Mouse (Mus musculus): ENCODE measurements around the gene Gm12253.

Gene Gm12253

DNA sequence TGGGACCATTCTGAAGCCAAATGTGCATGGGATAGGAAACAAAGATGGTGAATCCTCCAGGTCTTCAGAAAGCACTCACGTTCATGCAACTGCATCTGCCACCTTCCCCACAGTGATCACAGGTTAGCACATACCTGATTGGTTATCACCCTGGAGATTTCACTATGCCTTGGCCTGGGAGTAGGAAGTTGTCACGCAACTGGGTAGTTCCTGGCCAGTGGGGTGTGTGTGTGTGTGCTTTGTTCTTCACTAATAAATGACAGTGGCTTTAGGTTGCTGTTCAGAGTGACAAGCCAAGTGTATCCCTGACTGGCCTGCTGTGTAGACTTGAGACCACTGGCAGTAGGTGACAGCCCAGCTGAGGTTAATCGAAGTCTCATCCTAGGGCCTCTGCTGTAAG lies at the start of gene Gm12253:
Gene Gm12253, plus strand, starts transcription at position 301 of the 400 bp plus-strand sequence.
- DNase-seq = no peak

GRCm38 (mm10) chr11:58399985-58400645 lies 32.2 kb upstream of the Gm12253 start:
- no peak for DNase-seq

- no peak for DNase-seq
These were observed 31.7 kb upstream of the Gm12253 start for GRCm38 (mm10) chr11:58400655-58401054.

GRCm38 (mm10) chr11:58408066-58408465 lies 24.3 kb upstream of the Gm12253 start:
- DNase-seq = no peak

GRCm38 (mm10) chr11:58418336-58418735 lies 14.0 kb upstream of the Gm12253 start:
- no peak for DNase-seq

- no peak for DNase-seq
These were observed 11.5 kb upstream of the Gm12253 start, which contains the start of gene 1810065E05Rik for GRCm38 (mm10) chr11:58420815-58421214. Gene 1810065E05Rik, plus strand, starts transcription at chr11:58421111.

DNA sequence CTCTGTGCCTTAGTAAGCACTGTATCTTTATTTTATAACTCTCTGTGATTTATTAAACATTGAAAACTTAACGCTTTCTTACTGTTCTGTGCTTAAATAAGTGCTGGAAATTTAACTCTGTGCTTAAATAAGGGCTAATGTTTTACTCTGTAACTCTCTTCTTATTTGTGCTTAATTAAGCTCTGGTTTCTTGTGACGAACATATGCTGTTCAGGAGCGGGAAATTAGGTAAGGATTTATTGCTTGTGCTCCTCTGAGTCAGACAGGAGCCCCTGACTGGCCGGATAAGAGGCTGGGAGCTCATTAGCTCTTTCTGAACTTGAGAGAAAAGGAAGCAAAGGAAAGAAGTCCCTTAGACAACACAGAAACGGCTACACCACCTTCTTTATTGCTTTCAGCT lies 5.5 kb downstream of the Gm12253 start:
- DNase-seq = no peak

- no peak for DNase-seq
These were observed 20.4 kb downstream of the Gm12253 start, which contains the start of gene Lypd9 for GRCm38 (mm10) chr11:58452759-58453158. Gene Lypd9, minus strand, starts transcription at chr11:58452923.

DNA sequence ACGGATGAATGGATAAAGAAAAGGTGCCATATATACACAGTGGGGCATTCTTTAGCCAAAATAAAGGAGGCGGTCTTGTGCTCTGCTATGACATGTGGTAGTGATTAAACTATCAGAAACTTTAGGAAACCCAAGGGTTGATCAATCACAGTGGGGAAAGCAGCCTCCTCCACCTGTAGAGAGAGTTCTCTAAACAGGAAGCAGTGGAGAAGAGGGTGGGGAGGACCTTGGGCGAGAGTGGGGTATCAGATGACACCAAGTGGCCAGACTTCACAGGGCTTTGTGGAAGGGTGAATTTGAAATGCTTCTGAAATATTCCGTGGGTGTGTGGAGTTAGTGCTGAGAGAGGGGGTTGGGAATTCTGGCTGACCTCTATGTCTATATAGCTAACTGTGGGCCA lies 21.2 kb downstream of the Gm12253 start:
- no peak for DNase-seq

DNA sequence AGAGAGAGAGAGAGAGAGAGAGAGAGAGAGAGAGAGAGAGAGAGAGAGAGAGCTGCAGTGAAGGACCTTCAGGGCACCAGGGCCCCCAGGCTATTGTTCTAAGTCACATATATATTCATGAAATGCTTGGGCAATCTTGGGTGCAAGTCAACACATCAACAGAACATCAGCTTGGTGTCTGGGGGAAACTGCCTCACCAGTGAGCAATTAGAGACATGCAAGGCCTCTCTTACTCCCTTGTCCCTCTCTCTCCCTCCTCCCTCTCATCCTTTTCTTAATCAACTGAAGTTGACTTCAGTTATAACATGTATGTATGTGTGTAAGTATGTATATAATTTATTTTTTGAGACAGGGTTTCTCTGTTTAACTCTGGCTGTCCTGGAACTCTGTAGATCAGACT lies 29.8 kb downstream of the Gm12253 start, which contains the start of gene Olfr30:
Gene Olfr30, minus strand, starts transcription at position 101 of the 400 bp plus-strand sequence.
- DNase-seq = no peak
